Mouse (Mus musculus) c-Kit-positive CD71-negative TER-119-negative erythroid progenitor cells, embryonic 14.5 days (primary cell): ENCODE data around the gene Cacna1g.

ENCODE experiments used
- DNase-seq: peaks from one replicate; pipeline ENCODE4 v3.0.0-alpha.2; 2013; ENCODE audit warnings: low read depth

Cacna1g gene

DNA sequence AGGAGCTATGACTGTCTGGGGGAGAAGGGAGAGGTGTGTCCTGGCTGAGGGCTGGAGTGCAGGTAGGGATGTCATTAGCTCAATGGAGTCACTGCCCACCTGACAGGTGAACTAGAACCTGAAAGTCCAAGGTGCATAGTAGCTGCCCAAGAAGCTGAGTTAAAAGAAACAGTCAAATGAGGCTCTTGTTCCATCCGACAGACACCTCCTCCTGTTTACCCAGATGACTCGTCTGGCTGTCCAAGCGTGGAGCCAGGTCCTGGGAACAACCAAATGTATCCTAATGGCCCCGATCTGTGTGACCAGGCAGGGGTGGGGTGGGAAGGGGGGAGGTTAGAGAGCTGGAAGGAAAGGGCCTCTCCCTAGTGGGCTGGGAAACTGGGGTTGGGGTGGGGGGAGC lies 28.7 kb downstream of the Cacna1g start:
- DNase-seq, result no peak

DNA sequence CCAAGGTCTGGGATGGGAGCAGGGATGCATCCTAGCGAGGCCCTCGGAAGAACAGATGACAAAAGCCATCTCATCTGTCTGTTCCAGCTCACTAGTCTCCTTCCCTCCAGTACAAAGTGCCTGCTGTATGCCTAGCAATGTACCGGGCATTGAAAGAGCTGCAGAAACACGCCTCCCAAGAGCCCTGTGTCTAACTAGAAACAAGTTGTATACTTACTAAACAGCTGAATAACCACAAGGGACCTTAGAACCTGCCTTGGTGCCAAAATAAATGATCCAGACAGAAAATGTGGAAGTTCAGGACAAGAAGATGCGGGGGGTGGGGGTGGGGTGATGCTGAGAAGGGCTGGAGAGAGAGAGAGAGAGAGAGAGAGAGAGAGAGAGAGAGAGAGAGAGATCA lies 29.2 kb downstream of the Cacna1g start:
- DNase-seq, result no peak

DNA sequence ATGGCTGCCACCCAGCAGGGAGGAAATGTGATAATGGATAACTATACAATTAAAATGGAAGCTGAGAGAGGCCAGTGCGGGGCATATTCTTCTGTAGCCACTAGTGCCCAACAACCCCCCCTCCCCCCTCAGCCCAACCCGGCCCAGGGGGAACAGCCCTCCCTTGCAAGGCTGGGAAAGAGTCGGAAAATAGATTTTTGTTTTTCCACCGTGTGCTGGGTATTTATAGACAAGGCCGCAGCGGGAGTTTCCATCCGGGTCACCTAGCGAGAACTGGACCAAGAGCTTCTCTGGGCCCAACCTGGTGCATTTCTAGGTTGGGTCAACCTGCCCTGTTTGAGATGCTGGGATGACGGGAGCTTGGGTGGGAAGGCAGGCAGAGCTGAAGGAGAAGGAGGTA lies 32.2 kb downstream of the Cacna1g start:
- DNase-seq, result no peak

DNA sequence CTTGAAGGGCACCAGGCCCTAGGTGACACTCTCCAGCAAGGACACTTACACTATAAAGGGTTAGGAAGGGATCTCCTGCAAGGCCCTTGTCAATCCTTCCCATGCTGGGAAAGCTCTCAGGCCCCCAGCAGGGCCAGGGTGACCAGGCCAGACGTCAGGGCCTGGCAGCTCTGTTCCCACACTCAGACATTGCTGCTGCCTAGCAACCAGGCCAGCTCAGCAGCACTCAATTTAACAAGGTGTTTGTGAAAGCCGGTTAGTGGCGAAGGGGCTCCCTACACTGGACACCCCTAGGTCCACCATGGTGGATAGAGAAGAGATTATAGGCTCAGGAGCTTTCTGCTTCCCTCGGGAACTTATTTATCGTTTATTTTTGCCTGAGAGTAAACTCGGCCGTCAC lies 32.9 kb downstream of the Cacna1g start:
- no peak for DNase-seq

DNA sequence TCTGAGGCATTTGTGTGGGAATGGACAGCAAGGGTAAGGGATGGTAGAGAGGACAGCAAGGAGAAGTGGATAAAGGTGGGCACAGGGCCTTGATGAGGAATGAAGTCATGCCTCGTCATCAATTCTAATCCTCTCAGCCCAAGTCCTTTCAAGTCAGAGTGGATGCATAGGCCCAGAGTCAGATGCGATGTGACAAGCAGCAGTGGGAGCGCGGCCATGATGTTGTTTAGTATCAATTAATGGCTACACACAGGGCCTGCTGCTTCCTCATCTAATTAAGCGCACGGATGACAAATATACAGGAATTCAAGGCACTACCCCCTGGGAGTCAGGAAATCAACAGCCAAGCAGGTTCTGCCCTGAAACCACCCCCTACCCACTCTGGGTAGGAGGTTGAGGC lies 33.6 kb downstream of the Cacna1g start:
- DNase-seq, result no peak

DNA sequence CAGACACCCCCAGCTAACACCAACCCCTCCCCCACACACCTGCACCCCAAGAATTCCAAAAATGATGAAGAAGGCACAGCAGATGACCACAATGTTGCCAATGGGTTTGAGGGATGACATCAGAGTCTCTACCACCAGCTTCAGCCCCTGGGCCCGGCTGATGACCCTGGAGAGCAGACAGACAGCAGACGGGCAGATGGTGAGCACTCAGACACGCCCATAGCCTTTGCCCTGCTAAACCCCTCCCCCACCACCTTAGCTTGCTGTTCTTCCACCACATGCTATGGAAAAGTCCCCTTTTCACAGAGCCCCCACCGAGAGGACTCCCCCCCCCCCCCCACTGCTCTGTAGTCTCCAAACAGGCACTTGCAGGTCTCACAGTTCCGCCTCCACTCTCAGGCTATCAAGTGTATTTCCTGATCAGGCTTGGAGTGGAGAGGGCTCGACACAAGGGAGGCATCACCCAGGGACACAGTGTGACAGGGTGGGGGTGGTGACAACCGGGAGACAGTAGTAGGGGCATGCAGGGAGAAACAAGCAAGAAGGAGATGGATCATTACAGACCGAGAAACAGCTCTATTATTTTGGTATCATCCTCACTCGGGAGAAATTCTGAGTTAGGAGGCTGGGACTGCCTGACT lies 44.9 kb downstream of the Cacna1g start:
- no peak for DNase-seq

DNA sequence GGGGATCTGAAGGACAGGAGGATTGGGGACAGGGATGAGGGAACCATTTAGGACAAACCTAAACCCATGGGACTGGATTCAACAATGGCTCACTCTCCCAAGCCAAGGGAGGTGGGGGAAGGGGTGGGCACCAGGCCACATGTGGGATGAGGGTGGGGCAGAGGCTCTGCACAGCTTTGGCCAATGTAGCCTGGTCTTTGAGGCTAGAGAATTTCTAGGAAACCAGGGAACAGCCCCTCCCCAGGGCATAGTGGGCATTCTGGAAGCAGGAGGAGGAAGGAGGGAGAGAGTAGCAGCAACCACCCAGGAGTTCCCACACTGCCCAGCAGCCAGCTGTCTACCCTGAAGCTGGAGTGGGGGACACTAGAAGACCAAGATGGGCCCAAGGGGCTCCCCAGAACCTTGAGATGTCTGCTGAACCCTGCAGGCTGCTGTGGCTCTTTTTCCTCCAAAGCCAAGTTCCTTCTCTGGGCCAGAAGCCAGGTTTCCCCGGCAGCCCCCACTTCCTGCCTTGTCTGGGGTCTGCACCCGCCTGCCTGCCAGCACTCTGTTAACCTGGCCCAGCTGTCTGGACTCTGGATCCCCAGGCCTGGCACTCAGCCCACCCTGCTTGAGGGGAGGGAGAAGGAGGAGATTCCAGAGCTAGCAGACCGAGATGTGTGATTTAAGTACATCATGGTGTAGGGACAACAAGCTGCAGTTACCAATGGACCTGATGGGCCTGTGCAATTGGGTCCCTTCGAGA lies 45.7 kb downstream of the Cacna1g start:
- no peak for DNase-seq

DNA sequence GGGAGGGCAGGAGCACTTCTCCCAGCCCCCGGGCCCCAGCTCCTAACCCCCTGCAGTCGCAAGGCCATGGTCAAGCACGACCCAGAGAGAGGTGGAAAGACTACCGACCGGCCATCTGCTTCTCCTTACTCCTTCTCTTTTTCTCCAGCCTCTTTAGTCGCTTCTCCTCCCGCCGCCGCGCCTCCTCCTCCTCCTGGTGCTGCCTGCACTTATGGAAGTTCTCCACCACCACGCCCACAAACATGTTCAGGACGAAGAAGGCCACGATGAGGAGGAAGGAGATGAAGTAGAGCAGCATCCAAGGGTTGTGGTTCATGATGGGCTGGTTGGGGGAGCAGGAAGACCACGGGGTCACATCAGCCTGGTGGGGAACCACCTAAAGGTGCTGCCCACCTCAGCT lies 48.3 kb downstream of the Cacna1g start:
- no peak for DNase-seq

DNA sequence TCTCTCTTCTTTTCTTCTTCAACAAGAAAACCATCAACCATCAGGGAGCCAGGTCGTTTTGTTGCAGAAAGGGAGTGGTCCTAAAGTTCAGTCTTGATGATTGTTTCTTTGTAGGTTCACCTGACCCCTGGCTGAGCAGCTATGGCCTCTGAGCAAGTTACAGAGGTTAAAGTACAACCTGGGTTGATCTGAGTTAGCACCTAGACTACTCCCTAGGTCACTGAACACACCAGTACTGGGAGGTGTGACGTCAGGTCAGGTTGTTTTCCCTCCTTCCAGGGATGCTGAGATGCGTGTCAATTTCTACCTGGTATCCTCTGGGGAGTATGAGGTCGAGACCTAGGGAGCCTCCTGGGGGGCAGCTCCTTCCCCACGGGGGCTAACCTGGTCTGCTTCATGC lies 48.8 kb downstream of the Cacna1g start:
- no peak for DNase-seq

DNA sequence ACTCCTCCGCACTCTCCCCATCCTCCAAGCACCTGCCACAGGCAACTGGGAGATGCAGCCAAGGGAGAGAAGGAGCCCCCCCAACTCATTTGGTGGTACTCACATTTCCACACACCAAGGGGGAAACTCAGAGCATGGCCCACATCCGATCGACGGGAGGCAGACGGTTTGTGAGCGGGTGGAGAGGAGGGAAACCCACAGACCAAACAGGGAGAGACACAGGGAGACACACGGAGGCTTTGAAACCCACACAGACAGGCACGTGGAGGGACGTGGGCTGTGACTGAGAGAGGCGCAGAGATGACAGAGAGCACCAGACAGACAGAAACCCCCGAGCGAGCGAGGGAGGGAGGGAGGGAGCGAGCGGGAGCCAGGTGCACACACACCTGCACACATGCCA lies 49.6 kb downstream of the Cacna1g start:
- DNase-seq, result no peak

DNA sequence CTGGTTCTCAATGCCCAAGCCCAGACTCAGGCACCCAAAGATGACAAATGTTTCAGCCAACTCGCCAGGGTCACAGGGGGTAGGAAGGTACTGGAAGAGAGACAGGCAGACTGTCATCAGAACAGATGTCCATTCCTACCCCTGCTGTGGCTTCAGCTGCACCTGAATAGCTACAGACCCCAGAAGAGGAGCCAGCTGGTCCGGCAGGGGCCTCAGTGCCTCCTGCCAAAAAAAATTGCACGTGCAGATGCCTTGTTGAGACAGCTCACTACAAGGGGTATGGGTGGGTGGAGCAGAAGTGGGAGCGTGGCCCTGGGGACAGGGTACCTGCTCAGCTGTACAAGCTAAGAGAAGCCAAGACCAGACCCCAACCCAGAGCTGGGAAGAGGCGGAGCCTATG lies 50.1 kb downstream of the Cacna1g start:
- no peak for DNase-seq

DNA sequence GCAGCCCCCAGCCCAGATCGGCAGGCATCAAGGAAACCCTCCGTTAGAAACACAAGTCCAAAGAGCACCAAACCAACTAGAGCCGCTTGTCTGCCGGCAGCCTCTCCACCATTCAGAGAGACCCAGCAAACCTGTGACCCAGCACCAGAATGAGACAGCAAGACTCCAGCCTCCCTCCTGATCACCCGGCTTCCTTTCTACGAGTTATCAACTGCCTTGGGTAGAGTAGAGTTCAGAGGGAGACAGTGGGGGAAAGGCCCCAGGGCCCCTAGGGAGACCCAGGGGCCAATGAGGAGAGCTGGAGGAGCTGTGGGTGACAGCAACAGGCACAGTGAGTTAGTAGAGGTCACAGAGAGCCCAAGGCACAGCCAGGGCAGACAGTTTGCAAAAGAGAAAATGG lies 53.0 kb downstream of the Cacna1g start:
- no peak for DNase-seq

DNA sequence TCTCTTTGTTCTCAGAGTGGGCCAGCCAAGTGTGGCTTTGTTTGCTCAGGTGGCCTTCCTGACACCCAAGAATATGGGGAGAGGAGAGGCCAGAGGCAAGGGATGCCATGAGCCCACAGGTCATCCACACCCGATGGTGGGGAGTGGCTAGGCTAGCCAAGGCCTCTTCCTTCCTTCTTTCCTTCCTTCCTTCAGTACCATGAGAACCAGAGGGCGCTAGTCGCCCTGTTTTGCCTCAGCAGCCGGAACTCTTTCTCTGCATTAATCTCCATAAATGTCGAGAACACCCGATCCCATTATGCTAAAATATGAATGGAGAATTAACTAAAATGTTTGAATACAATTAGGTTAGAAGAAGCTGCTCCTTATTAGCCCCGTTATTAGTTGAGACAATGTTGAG lies 53.7 kb downstream of the Cacna1g start:
- no peak for DNase-seq

DNA sequence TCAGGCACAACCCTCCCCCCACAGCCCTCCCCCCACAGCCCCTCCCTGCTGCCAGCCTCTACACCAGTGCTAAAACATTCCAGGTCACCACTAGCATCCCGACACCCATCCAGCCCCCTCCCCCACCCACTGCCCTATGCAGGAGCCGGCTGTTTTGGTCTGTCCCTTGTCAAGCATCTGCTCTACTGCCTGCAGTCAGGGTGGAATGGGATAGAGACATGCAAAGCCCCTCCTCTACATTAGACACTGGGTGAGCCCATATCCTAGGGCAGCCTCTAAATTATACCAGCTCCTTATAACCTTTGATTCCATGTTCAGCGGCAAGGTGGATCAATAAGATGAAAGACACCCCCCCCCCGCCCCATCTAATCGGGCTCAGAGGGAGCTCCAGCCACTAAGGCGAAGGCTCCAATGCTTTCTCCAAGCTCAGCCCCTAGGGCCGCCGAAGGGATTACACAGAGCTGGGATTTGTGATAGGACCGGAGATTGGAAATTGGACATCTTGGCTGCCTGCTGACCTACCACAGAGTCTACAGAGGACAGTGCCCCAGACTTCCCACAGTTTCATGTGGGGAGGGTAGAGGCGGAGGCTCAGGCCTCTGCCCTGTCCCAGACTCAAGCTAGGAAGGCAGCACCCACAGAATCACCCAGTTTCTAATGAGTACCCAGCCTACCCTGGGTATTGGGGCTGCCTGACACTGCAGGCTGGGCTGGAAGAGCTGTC lies 54.8 kb downstream of the Cacna1g start:
- DNase-seq, result no peak

DNA sequence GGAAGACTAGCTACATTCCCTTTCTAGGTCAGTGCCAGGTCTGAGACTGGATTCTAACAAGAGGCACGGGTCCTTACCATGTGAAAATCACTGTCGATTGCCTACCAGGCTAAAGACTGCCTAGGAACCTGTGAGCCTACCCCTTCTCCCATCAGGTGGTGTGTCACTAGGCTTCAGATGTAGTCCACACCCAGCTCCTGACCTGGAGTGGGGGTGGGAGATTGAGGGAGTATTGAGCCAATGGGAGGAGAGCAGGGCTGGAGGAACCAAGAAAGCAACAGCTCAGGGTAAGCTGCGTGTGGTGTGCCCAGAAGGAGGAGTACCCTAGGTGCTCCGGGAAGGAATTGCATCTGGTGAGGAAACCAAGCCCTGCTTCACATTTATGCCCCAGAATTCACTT lies 60.0 kb downstream of the Cacna1g start:
- DNase-seq, result no peak

DNA sequence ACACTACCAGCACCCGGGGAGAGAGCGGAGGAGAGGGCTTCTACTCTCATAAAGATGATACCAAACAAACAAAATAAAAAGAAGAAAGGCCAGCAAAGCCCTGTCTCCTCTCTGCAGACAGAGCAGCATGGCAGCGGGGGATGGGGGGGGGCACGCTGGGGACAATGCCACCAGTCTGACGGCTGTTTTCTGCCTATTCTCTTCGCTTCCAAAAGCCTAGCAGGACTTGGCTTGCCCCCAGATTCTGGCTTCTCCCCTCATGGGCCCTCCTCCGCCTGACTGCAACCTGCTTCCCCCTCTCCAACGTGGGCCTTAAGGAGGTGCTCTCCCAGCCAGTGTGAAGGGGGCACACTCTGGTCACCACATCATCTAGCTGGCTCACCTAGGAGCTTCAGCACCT lies 60.5 kb downstream of the Cacna1g start:
- no peak for DNase-seq

DNA sequence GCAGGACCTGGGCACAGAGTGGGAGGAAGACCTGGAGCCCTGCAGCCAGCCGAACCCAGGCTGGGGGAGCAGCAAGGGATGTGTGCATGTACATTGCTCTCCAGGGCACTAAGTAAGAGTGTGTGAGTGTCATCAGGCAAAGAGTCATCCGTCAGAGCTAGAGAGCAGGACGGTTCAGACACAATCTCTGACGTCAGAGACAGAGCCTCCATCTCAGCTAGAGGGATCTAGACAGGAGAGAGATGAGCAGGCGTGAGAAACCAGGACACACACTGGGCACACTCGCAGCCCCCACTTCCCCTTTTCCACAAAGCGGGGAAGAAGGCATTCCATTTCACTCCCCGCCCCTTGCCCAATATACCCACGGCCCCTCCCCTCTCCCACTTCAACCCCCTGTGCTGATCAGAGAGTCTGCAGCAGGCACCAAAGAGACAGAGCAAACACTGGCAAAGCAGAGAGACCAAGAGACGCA lies 61.0 kb downstream of the Cacna1g start:
- DNase-seq, result no peak

DNA sequence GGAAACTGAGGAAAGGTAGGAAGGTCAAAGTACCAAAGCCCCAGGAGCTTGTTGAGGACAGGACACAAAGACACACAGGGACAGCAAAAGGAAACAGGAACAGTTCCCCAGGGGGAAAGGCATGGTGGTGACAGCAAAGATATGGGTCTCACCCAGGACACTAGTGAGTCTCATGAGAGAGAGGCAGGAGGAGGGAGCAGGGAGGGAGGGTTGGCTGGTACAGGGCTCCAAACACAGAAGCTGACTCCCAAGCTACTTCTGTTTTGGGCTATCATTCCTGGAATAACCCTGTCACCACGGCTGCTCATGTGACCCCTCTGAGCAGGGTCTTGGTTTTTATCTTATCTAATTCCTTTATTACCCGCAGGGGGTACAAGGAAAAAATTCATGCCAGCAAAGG lies 61.4 kb downstream of the Cacna1g start:
- DNase-seq, result no peak

DNA sequence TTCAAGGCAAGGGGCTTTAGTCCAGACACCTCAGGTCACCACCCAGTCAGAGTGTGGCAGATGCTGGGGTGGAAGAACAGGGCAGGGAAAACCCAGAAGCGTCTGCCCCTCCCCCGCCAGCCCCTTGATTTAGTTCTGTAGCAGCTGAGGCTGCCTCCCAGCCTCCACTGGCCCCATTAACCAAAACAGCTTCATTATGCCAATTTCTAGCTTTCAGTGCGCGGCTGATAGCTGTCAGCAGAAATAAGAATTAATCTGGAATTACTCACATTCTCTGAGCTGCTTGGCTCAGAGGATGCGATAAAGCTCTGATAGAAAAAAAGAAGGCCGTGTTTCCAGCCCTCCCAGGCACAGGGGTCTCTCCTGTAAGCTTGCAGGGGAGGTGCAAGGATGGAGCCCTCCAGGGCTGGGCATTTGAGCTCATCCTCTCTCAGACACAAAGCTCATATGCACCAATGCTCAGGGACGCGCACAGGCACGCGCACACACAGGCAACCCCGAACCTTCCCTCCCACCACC lies 66.1 kb downstream of the Cacna1g start:
- no peak for DNase-seq

DNA sequence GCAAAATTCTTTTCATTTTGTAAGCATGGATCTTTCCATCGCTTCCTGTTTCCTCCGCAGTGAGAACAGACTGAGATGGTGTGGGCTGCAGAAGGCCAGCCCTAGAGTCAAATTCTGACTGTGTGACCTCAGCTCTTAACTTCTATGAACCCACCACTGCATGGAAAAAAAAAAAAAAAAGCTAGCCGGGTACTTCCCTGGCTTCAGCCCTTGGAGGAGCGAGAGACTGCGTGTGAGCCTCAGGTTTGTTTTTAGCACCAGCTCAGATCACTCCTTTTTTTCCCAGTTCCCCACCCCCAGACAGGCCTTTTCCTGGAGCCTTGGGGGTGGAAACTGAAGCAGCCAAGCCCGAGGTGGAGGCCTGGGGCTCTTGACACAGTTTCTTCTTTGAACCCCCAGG lies 68.7 kb downstream of the Cacna1g start:
- no peak for DNase-seq

DNA sequence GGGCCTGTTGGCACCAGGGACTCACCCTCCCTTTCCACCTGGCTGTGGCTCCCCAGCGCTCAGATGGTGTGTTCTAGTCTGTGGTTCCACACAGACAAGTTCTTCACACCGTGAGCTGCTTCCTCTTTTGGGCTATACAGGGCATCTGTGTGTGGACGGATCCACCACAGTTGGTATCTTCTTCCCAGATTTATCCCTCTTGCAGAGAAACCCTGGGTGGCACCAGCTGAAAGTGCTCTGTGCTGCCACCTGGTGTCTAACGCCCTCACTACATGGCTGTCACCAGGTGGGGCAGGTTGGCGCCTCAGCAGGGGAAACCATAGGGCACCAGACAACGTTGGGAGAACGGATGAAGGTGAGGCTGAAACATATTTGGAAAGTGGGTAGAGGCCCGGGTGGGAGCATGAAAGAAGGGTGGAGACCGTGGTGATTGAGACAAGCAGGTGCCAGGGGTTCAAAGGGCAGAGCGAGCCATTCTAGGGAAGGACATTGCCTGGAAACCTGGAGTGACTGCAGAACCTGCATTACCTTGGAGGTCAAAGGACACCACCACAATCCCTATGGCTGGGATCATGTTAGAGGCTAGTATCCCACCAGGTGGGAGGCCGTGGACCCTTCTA lies 69.2 kb downstream of the Cacna1g start:
- peak; percentile 52 for DNase-seq

DNA sequence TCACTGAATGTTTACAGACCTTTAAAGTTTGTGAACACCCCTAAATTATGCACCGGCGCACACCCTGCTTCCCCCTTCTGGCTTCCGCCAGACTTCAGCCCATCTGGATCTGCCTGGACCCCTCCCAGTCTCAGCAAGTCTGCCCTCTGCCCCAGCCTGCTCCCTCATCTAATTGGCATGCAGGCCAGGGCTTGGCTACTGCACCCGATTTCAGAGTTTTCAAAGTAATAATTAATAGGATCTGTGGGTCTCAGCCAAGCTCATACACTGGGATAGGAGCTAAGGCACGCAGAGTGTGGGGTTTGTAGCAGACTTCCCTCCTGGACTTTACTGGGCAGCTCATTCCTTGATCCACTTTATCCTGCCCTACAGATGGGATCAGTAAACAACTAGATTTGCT lies 69.8 kb downstream of the Cacna1g start:
- no peak for DNase-seq

DNA sequence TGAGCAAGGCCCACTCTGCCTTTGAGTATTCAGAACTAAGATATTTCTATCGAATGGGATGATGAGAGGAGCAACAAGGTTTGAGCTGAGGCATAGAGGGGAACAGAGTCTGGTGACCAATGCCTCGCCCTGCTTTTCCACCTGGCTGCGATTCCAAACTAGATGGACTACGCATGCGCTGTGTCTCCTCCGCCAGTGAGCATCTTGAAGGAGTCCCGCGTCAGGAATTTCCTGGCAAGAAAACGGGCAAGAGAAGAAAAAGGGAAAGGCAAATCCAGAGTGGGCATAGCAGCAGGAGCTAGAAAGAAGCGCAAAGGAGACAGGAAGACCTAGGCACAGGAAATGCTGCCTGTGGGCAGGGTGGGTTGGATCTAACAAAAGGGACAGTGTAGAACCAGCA lies 70.2 kb downstream of the Cacna1g start:
- DNase-seq, result no peak
